Mouse (Mus musculus): ENCODE measurements around the gene Fam45a.

- TF ChIP-seq CTCF (IDR thresholded peaks at IDR 0.05; ENCODE audit: insufficient read depth, low read length), result no peak
- no peak for TF ChIP-seq POLR2A (IDR thresholded peaks at IDR 0.05; ENCODE audit: borderline replicate concordance, extremely low read depth, low read depth, low read length)
Measured at GRCm38 (mm10) chr19:60791164-60791563, 20.2 kb upstream of the Fam45a start.

Data from lung, adult 2 months (tissue).